Mouse (Mus musculus) thymus, postnatal 10 days (tissue): ENCODE measurements around the gene Itpr2.

ENCODE experiments used
- DNase-seq, 2 experiments: peaks; one replicate each; pipeline ENCODE4 v3.0.0; 2021; ENCODE audit warnings: low spot score in 2 of 2

The Itpr2 gene

GRCm38 (mm10) chr6:146260674-146261376, 241.2 kb downstream of the Itpr2 start:
- no peak for DNase-seq

GRCm38 (mm10) chr6:146258751-146259150, 243.3 kb downstream of the Itpr2 start:
- DNase-seq = no peak

DNA sequence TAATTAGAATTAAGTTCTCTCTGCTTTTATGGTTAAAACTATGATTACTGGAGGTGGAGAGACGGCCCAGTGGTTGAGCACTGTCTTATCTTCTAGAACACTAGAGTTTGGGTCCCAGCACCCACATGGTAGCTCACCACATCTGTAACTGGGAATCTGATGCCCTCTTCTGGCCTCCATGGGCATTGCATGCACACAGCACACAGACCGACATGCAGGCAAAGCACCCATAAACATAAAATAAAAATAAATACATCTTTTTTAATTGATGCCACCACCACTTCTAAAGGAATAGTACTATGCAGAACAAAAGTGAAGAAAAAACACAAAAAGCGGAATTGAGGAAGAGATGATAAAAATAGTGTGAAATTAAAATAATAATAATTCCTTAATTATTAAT, 243.8 kb downstream of the Itpr2 start:
- no peak for DNase-seq

GRCm38 (mm10) chr6:146256947-146257670, 244.9 kb downstream of the Itpr2 start:
- no peak for DNase-seq

- no peak for DNase-seq
Measured at GRCm38 (mm10) chr6:146256401-146256800, 245.6 kb downstream of the Itpr2 start.

DNA sequence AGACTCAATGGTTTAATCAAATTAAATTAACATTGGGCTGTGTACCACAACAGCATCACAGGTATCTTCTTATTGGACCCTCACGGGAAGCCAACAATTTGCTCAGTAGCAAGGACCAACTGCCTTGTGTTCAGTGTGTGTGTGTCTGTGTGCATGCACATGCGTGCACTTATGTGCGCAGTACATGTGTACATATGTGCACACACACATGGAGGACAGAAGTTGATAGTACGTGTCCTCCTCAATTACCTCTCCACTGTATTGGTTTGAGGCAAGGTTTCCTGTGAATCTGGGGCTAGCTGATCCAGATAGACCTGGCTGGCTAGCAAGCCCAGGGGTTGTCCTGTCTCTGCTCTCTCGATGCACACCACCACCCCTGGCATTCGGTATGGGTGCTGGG, 246.4 kb downstream of the Itpr2 start:
- DNase-seq = no peak

DNA sequence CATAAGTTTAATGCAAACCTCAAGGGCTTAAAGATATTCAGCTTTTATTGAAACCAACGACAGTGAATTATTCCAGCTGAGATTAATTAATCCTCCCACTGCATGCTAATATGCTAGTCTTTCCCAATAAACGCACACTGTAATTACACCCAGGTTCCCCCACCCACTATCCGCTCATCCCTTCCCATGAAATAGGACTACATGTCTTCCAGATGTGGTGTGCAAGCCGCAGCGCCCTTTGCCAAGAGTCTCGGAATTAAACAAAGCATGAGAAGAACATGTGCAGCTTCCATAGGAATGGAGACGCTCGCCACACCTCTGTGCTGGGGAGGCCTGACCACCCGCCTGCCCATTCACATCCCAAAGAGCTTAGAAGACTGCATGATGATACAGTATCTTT, 247.1 kb downstream of the Itpr2 start:
- DNase-seq = no peak

GRCm38 (mm10) chr6:146254216-146254820, 247.7 kb downstream of the Itpr2 start:
- DNase-seq = no peak

DNA sequence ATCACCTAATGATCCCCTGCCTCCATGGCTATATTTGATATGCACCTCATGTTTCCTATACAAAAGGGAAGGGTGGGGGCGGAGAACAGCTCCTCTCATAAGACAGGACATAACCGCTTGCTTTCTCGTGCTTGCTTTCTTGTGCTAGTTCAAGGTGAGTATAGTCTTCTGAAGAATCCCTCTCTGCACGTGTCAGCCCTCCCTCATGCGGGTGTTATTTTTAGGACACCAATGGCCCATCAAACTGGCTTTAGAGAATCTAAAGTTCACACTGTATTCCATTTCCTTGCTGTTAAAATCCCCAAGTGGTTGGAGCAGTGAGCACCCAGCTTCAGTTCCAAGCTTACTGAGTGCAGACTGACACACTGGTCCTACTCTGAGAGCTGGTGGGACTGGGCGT, 252.9 kb downstream of the Itpr2 start:
- no peak for DNase-seq

DNA sequence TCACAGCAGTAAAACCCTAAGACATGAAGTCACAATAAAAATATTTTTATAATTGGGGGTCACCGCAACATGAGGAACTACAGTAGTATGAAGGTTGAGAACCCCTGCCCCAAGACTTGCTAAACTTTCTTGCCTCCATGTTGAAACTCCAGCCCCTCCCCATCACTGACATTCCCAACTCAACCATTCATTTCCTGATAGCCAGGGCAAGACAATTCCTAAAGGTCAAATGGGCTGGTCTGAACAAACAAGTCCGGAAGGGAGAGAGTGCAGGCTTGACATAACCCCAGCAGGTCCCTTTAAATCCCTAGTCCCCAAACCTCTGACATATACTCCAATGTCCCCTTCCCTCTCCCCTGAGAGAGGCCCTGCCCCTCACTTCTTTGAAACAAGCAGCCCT, 253.7 kb downstream of the Itpr2 start:
- no peak for DNase-seq

DNA sequence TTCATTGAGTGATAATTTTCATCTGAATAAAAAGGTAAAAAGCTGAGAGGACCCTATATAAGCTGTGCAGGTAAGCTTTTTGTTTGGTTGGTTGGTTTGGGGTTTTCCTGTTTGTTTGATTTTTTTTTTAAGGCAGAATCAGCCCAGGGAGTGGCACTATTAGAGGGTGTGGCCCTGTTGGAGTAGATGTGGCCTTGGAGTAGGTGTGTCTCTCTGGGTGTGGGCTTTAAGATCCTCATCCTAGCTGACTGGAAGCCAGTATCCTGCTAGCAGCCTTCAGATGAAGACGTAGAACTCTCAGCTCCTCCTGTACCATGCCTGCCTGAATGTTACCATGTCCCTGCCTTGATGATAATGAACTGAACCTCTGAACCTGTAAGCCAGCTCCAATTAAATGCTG, 254.1 kb downstream of the Itpr2 start:
- no peak for DNase-seq

DNA sequence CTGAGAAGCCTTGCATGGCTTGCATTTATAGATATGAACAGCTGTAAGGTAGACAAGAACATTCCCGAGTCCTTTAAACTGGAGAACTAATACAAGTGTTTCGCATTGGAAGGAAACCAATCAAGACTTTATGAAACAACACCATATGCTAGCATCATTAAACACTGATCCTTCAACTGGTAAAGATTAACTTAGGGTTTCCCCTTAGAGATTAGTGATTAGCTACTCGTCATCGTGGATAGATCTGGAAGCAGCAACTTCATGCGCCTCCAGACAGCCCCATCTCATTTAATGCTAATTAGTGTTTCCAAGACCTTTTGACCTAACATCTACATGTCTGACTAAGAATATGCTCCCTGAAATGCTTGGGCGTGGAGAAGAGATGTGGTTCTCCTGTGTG, 255.7 kb downstream of the Itpr2 start:
- no peak for DNase-seq

DNA sequence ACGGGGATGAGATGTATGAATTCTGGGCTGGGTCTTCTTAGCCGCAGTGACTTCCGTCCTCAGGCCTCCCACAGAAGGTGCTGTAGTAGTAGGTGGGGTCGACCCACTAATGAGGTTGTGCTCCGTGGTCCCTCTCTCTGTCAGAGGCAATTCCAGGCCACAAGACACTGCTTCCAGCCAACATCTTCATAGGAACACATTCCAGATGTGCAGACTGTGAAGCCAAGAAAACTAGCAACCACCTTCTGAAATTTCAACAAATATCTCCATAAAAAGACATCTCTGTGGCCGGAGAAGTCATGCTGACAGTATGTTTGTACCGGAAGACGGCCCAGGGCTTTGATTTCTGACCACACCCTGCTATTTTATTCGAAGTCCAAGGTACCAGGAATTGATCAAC, 256.1 kb downstream of the Itpr2 start:
- no peak for DNase-seq

DNA sequence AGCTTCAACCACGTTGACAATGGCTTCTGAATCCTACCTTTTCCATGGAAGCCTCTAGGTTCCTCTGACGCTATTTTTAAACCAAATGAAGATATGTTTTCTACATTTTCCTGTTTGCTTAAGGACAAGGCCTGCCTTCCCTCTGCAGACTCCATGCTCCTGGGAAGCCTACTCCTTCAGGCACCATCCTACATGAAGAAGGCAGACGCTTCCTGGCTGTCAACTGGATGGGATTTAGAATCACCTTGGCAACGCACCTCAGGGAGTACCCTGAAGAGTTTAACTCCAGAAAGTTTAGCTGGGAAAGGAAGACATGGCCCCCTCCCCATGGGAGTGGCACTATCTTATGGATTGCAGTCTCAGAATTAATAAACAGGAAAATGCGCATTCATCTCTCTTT, 259.0 kb downstream of the Itpr2 start:
- no peak for DNase-seq

- no peak for DNase-seq
Measured at GRCm38 (mm10) chr6:146241336-146241735, 260.7 kb downstream of the Itpr2 start.

- DNase-seq = no peak
Measured at GRCm38 (mm10) chr6:146235165-146235564, 266.9 kb downstream of the Itpr2 start.

- DNase-seq = no peak
Measured at GRCm38 (mm10) chr6:146234417-146234816, 267.6 kb downstream of the Itpr2 start.

- no peak for DNase-seq
Measured at GRCm38 (mm10) chr6:146230903-146231302, 271.1 kb downstream of the Itpr2 start.

- no peak for DNase-seq
Measured at GRCm38 (mm10) chr6:146230373-146230788, 271.6 kb downstream of the Itpr2 start.

DNA sequence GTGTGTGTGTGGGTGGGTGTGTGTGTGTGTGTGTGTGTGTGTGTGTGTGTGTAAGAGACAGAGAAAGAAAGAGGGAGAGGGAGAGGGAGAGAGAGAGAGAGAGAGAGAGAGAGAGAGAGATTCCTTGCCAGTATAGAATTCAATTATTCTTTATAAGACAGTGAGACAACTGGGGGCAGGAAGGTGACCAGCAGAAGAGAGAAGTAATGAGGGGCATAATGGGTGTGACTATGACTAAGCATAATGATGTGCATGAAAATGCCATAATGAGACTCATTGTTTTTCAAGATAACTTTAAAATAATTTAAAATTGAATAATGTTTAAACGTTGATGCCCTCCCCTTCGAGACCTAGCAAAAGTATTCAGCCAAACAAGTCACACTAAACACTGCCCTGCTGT, 272.1 kb downstream of the Itpr2 start:
- no peak for DNase-seq

- no peak for DNase-seq
Measured at GRCm38 (mm10) chr6:146229519-146229918, 272.5 kb downstream of the Itpr2 start.

GRCm38 (mm10) chr6:146228048-146228447, 274.0 kb downstream of the Itpr2 start:
- DNase-seq = no peak
